Mouse (Mus musculus) neural tube, embryonic 11.5 days (tissue): ENCODE data around the gene Kcnq2. TPM values are rescaled to one million over a fixed set of nuclear protein-coding genes. Genes with fewer than 3 reads are reported as not detected.

Experiments used
- ATAC-seq: fragments of 200-750 bp; cut with Nextera tagmentation; 2 replicates; pipeline ENCODE4 v1.8.0; 2017; ENCODE audit warnings: moderate number of reproducible peaks, mild to moderate bottlenecking, moderate TSS enrichment, moderate library complexity; ENCODE audit not compliant: insufficient read depth, low FRiP score, low TSS enrichment
- DNase-seq: peaks from one replicate; pipeline ENCODE4 v3.0.0-alpha.2; 2015; ENCODE audit warnings: low spot score
- H3K27ac ChIP-seq: fragments of 300-500 bp; sonication (generic); 2 replicates; pipeline ENCODE4 v1.5.1; 2014; ENCODE audit warnings: low read depth, mild to moderate bottlenecking, low read length
- H3K27me3 ChIP-seq: fragments of 300-500 bp; sonication (generic); 2 replicates; pipeline ENCODE4 v1.6.1; 2014; ENCODE audit warnings: mild to moderate bottlenecking, low read length, mixed read lengths; ENCODE audit not compliant: control insufficient read depth, insufficient read depth
- H3K36me3 ChIP-seq: fragments of 300-500 bp; sonication (generic); 2 replicates; pipeline ENCODE4 v1.6.1; 2014; ENCODE audit warnings: mild to moderate bottlenecking, low read length, moderate library complexity, mixed read lengths; ENCODE audit not compliant: control insufficient read depth, insufficient read depth
- H3K4me1 ChIP-seq: fragments of 300-500 bp; sonication (generic); 2 replicates; pipeline ENCODE4 v1.6.1; 2014; ENCODE audit warnings: low read length, mixed read lengths; ENCODE audit not compliant: control insufficient read depth, insufficient read depth
- H3K4me2 ChIP-seq: fragments of 300-500 bp; sonication (generic); 2 replicates; pipeline ENCODE4 v1.6.1; 2014; ENCODE audit warnings: low read depth, mild to moderate bottlenecking, moderate library complexity
- H3K4me3 ChIP-seq: fragments of 300-500 bp; sonication (generic); 2 replicates; pipeline ENCODE4 v1.5.1; 2014; ENCODE audit warnings: low read depth, low read length
- H3K9ac ChIP-seq: fragments of 300-500 bp; sonication (generic); 2 replicates; pipeline ENCODE4 v1.6.1; 2014; ENCODE audit warnings: mild to moderate bottlenecking, low read length
- H3K9me3 ChIP-seq: fragments of 300-500 bp; sonication (generic); 2 replicates; pipeline ENCODE4 v1.6.1; 2016; ENCODE audit warnings: low read length; ENCODE audit not compliant: control insufficient read depth
- WGBS: fragments of 180-500 bp; shearing (Covaris S2); extraction: QIAGEN DNeasy Blood & Tissue Kit; methylation state at CpG from one replicate; pipeline ENCODE4 v1.1.7; 2014; 5-methylcytosine and 5-hydroxymethylcytosine counted together
- polyA plus RNA-seq: library from polyadenylated mRNA; unstranded; fragments of >200 nt; fragmentation: Nextera tagmentation; extraction: Ambion mirVana; gene quantifications from 2 replicates; pipeline ENCODE4 v1.2.1, GENCODE M21; 2014

Gene Kcnq2
- polyA plus RNA-seq, 1 experiment from 2014 or later = 17.1 TPM

GRCm38 (mm10) chr2:181142703-181143135 lies 7.6 kb upstream of the Kcnq2 start:
- Histone ChIP-seq H3K27me3 (peaks cover 10% of the 10 kb centered on the region; the same call in 1 of the 2 replicates), H3K27ac (no peak overlapping the region), H3K9me3 (no peaks in the 10 kb centered on the region), H3K4me2 (no peak overlapping the region), H3K9ac (no peak overlapping the region), H3K4me1 (no peaks in the 10 kb centered on the region), H3K36me3 (no peaks in the 10 kb centered on the region), H3K4me3 (no peak overlapping the region)
- ATAC-seq (no peak), DNase-seq (no peak)
- 66% methylated on average over 8 of the region's 8 CpGs for WGBS

- no peak overlapping the region for H3K27ac ChIP-seq
- DNase-seq = no peak
- peaks cover 4% of the 10 kb centered on the region; the same call in 1 of the 2 replicates for H3K4me1 ChIP-seq
- no peak overlapping the region for H3K4me3 ChIP-seq
- no peak overlapping the region for H3K4me2 ChIP-seq
- peaks cover 24% of the 10 kb centered on the region for H3K27me3 ChIP-seq
- H3K9me3 ChIP-seq = no peaks in the 10 kb centered on the region
- 93% methylated on average over 5 of the region's 5 CpGs for WGBS
- ATAC-seq = no peak
- no peak overlapping the region for H3K9ac ChIP-seq
- no peaks in the 10 kb centered on the region for H3K36me3 ChIP-seq
Measured at GRCm38 (mm10) chr2:181139641-181140193, 4.6 kb upstream of the Kcnq2 start.

GRCm38 (mm10) chr2:181136934-181137333 lies 1.8 kb upstream of the Kcnq2 start:
- no peak overlapping the region for H3K4me2 ChIP-seq
- peaks cover 42% of the 10 kb centered on the region for H3K27me3 ChIP-seq
- H3K9me3 ChIP-seq = no peaks in the 10 kb centered on the region
- WGBS = 2% methylated on average over 6 of the region's 6 CpGs
- no peak for ATAC-seq
- no peaks in the 10 kb centered on the region for H3K36me3 ChIP-seq
- peaks cover 4% of the 10 kb centered on the region; the same call in 1 of the 2 replicates for H3K4me1 ChIP-seq
- H3K9ac ChIP-seq = no peak overlapping the region
- peak; percentile 61 for DNase-seq
- H3K27ac ChIP-seq = no peak overlapping the region
- no peak overlapping the region for H3K4me3 ChIP-seq

- DNase-seq (no peak), ATAC-seq (no peak)
- WGBS = 11% methylated on average over 4 of the region's 4 CpGs
- Histone ChIP-seq H3K9me3 (no peaks in the 10 kb centered on the region), H3K9ac (peak overlapping the region; percentile 77; the same call in 1 of the 2 replicates), H3K27me3 (peaks cover 42% of the 10 kb centered on the region), H3K27ac (no peak overlapping the region), H3K4me2 (peak overlapping the region; percentile 85), H3K4me3 (peak overlapping the region; percentile 60), H3K4me1 (peaks cover 4% of the 10 kb centered on the region; the same call in 1 of the 2 replicates), H3K36me3 (no peaks in the 10 kb centered on the region)
Measured at GRCm38 (mm10) chr2:181135446-181135818, 332 bp upstream of the Kcnq2 start.

GRCm38 (mm10) chr2:181133837-181134590 lies 1.1 kb downstream of the Kcnq2 start:
- peak; percentile 85 for ATAC-seq
- H3K9ac ChIP-seq = peak overlapping the region; percentile 77
- peaks cover 42% of the 10 kb centered on the region for H3K27me3 ChIP-seq
- peak; percentile 69 for DNase-seq
- H3K4me2 ChIP-seq = peak overlapping the region; percentile 85
- H3K27ac ChIP-seq = peak overlapping the region; percentile 82
- no peaks in the 10 kb centered on the region for H3K36me3 ChIP-seq
- H3K4me1 ChIP-seq = peaks cover 4% of the 10 kb centered on the region; the same call in 1 of the 2 replicates
- 15% methylated on average over 17 of the region's 22 CpGs for WGBS
- H3K4me3 ChIP-seq = peak overlapping the region; percentile 60
- H3K9me3 ChIP-seq = no peaks in the 10 kb centered on the region

- 77% methylated on average over 4 of the region's 4 CpGs for WGBS
- ATAC-seq (no peak), DNase-seq (no peak)
- Histone ChIP-seq H3K27ac (no peak overlapping the region), H3K4me2 (no peak overlapping the region), H3K27me3 (peaks cover 23% of the 10 kb centered on the region), H3K36me3 (no peaks in the 10 kb centered on the region), H3K4me1 (peaks cover 4% of the 10 kb centered on the region; the same call in 1 of the 2 replicates), H3K9me3 (no peaks in the 10 kb centered on the region), H3K9ac (no peak overlapping the region), H3K4me3 (no peak overlapping the region)
Measured at GRCm38 (mm10) chr2:181130245-181130644, 4.9 kb downstream of the Kcnq2 start.

GRCm38 (mm10) chr2:181128963-181129362 lies 6.1 kb downstream of the Kcnq2 start:
- Histone ChIP-seq H3K4me1 (no peaks in the 10 kb centered on the region), H3K9me3 (no peaks in the 10 kb centered on the region), H3K9ac (no peak overlapping the region), H3K27me3 (peaks cover 11% of the 10 kb centered on the region), H3K36me3 (no peaks in the 10 kb centered on the region), H3K4me2 (no peak overlapping the region), H3K4me3 (no peak overlapping the region), H3K27ac (no peak overlapping the region)
- ATAC-seq (no peak), DNase-seq (no peak)
- WGBS = 85% methylated on average over 4 of the region's 4 CpGs

- H3K4me1 ChIP-seq = no peaks in the 10 kb centered on the region
- no peak overlapping the region for H3K27ac ChIP-seq
- H3K36me3 ChIP-seq = no peaks in the 10 kb centered on the region
- H3K9me3 ChIP-seq = no peaks in the 10 kb centered on the region
- H3K4me3 ChIP-seq = no peak overlapping the region
- H3K27me3 ChIP-seq = peaks cover under 1% of the 10 kb centered on the region; the same call in 1 of the 2 replicates
- no peak overlapping the region for H3K4me2 ChIP-seq
- ATAC-seq (no peak), DNase-seq (no peak)
- 42% methylated on average over 3 of the region's 3 CpGs for WGBS
- H3K9ac ChIP-seq = no peak overlapping the region
Measured at GRCm38 (mm10) chr2:181127786-181128185, 7.3 kb downstream of the Kcnq2 start.
